Mouse (Mus musculus) forebrain, embryonic 15.5 days (tissue): ENCODE measurements around the gene Sync. TPM values are rescaled to one million over a fixed set of nuclear protein-coding genes. Genes with fewer than 3 reads are reported as not detected.

Experiments
- ATAC-seq: fragments of 200-750 bp; cut with Nextera tagmentation; replicated peaks from 2 replicates; pipeline ENCODE4 v1.8.0; 2017; ENCODE audit warnings: mild to moderate bottlenecking, moderate TSS enrichment, moderate library complexity
- H3K27ac ChIP-seq: fragments of 300-500 bp; sonication (generic); replicated peaks from 2 replicates; pipeline ENCODE4 v1.5.1; 2015; ENCODE audit warnings: mild to moderate bottlenecking, inconsistent platforms
- H3K27me3 ChIP-seq: fragments of 300-500 bp; sonication (generic); 2 replicates; pipeline ENCODE4 v1.6.1; 2015; ENCODE audit warnings: inconsistent platforms
- H3K36me3 ChIP-seq: fragments of 300-500 bp; sonication (generic); 2 replicates; pipeline ENCODE4 v1.6.1; 2015; ENCODE audit warnings: mild to moderate bottlenecking, inconsistent platforms
- H3K4me1 ChIP-seq: fragments of 300-500 bp; sonication (generic); 2 replicates; pipeline ENCODE4 v1.6.1; 2015; ENCODE audit warnings: inconsistent platforms
- H3K4me2 ChIP-seq: fragments of 300-500 bp; sonication (generic); replicated peaks from 2 replicates; pipeline ENCODE4 v1.6.1; 2015; ENCODE audit warnings: mild to moderate bottlenecking, inconsistent platforms
- H3K4me3 ChIP-seq: fragments of 300-500 bp; sonication (generic); 2 replicates; pipeline ENCODE4 v1.5.1; 2015; ENCODE audit warnings: mild to moderate bottlenecking, inconsistent platforms
- H3K9ac ChIP-seq: fragments of 300-500 bp; sonication (generic); replicated peaks from 2 replicates; pipeline ENCODE4 v1.6.1; 2015; ENCODE audit warnings: mild to moderate bottlenecking, inconsistent platforms
- H3K9me3 ChIP-seq: fragments of 300-500 bp; sonication (generic); 2 replicates; pipeline ENCODE4 v1.6.1; 2016; ENCODE audit warnings: inconsistent platforms
- WGBS: fragments of 180-500 bp; shearing (Covaris S2); methylation state at CpG from one replicate; pipeline ENCODE4 v1.1.7; 2015; ENCODE audit warnings: mixed read lengths; 5-methylcytosine and 5-hydroxymethylcytosine counted together
- polyA plus RNA-seq: library from polyadenylated mRNA; unstranded; fragments of >200 nt; fragmentation: Nextera tagmentation; extraction: Ambion mirVana; gene quantifications from 2 replicates; pipeline ENCODE4 v1.2.1, GENCODE M21; 2015

Sync gene
- polyA plus RNA-seq, 1 experiment from 2014 or later, result 0.36 TPM

DNA sequence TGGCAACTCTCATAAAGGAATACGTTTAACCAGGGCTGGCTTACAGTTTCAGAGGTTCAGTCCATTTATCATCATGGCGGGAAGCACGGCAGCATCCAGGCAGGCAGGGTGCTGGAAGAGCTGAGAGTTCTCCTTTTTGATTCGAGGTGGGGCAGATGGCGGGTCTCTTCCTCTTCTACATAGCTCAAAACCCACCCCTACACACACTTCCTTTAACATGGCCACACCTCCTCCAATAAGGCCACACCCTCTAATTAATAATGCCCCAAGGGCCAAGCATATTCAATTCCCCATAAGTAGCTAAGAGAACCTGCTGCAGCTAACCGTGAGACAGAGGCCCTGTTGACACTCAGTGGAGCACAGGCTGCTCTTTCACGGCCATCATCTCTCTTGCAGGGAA lies 5.4 kb downstream of the Sync start:
- no peak overlapping the region for H3K4me3 ChIP-seq
- H3K4me2 ChIP-seq, result no peak overlapping the region
- ATAC-seq, result no peak
- 73% methylated on average over 7 of the region's 7 CpGs for WGBS
- no peaks in the 10 kb centered on the region for H3K27me3 ChIP-seq
- H3K36me3 ChIP-seq, result no peaks in the 10 kb centered on the region
- H3K27ac ChIP-seq, result no peak overlapping the region
- H3K9ac ChIP-seq, result no peak overlapping the region
- no peaks in the 10 kb centered on the region for H3K4me1 ChIP-seq
- H3K9me3 ChIP-seq, result no peaks in the 10 kb centered on the region

DNA sequence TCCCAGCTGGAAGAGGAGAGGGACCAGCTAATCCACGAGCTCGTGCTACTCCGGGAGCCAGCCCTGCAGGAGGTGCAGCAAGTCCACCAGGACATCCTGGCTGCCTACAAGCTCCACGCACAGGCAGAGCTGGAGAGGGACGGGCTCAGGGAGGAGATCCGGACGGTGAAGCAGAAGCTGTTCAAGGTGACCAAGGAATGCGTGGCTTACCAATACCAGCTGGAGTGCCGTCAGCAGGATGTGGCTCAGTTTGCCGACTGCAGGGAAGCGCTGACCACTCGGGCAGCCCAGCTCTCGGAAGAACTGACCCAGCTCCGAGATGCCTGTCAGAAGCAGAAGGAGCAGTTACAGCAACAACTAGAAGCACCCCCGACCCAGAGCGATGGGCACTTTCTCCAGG lies 6.3 kb downstream of the Sync start:
- no peaks in the 10 kb centered on the region for H3K36me3 ChIP-seq
- H3K4me2 ChIP-seq, result no peak overlapping the region
- H3K9ac ChIP-seq, result no peak overlapping the region
- no peak for ATAC-seq
- WGBS, result 44% methylated on average over 16 of the region's 16 CpGs
- H3K27me3 ChIP-seq, result no peaks in the 10 kb centered on the region
- no peaks in the 10 kb centered on the region for H3K9me3 ChIP-seq
- H3K4me3 ChIP-seq, result no peak overlapping the region
- no peak overlapping the region for H3K27ac ChIP-seq
- H3K4me1 ChIP-seq, result peaks cover 5% of the 10 kb centered on the region

DNA sequence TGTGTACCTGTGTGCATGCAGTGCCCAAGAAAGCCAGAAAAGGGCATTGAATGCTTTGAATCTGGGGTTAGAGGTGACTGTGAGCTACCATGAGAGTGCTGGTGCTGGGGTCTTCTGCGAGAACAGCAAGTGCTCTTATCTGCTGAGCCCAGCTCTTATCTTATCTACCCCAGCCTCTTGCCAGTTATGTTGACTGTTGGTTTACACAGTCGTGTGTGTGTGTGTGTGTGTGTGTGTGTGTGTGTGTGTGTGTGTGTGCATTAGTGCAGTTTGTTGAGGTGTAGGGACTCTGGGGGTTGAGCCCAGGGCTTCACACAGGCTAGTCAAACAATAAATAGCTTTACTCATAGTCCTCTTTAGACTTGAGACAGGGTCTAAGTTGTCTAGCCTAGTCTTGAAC lies 7.8 kb downstream of the Sync start:
- H3K4me1 ChIP-seq, result peaks cover 10% of the 10 kb centered on the region
- no peaks in the 10 kb centered on the region for H3K9me3 ChIP-seq
- no peak for ATAC-seq
- H3K36me3 ChIP-seq, result no peaks in the 10 kb centered on the region
- no peak overlapping the region for H3K4me3 ChIP-seq
- 99% methylated on average over 2 of the region's 2 CpGs for WGBS
- no peak overlapping the region for H3K27ac ChIP-seq
- H3K9ac ChIP-seq, result no peak overlapping the region
- no peaks in the 10 kb centered on the region for H3K27me3 ChIP-seq
- H3K4me2 ChIP-seq, result no peak overlapping the region

DNA sequence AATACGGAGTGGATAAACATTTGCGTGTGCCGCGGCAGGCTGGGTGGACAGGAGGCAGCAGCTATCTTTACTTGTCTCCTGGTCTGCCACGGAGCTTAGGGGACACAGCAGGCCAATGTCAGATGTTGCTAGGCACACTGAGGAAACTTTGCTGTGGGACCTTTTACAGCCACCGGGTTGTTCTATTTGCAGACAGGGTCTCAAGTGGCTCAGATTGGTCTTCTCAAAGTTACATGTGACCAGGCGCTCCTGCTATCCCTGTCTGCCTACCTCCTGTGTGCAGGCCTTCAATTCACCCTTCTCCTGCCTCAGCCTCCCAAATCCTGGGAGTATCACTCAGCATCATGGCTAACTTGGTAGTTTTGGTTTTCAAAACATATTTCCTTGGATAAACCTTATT lies 8.6 kb downstream of the Sync start:
- WGBS, result 91% methylated on average over 7 of the region's 7 CpGs
- H3K4me1 ChIP-seq, result peaks cover 10% of the 10 kb centered on the region
- no peaks in the 10 kb centered on the region for H3K9me3 ChIP-seq
- H3K9ac ChIP-seq, result no peak overlapping the region
- H3K4me3 ChIP-seq, result no peak overlapping the region
- H3K36me3 ChIP-seq, result no peaks in the 10 kb centered on the region
- no peak overlapping the region for H3K27ac ChIP-seq
- no peak overlapping the region for H3K4me2 ChIP-seq
- no peaks in the 10 kb centered on the region for H3K27me3 ChIP-seq
- ATAC-seq, result no peak

DNA sequence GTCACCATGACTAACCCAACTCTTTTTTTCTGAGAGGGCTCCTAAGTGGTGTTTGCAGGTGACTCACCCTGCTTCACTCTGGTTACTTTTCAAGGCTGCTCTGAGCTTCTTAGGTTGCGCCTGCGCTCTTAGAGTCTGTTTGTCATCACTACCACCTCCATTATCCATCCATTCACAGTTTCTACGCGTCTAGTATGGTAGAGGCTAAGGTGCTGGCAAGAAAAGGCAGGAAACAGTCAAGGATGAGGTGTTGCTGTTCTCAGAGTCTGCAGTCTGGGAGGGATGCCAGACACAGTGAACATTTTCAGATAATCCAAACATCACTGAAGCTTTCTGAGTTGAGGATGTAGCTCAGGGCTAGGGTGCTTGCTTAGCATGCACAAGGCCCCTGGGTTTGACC lies 10.3 kb downstream of the Sync start:
- Histone ChIP-seq H3K4me1 (peaks cover 10% of the 10 kb centered on the region), H3K27me3 (no peaks in the 10 kb centered on the region), H3K9ac (no peak overlapping the region), H3K9me3 (no peaks in the 10 kb centered on the region), H3K4me2 (no peak overlapping the region), H3K4me3 (no peak overlapping the region), H3K27ac (no peak overlapping the region), H3K36me3 (no peaks in the 10 kb centered on the region)
- ATAC-seq, result no peak
- 87% methylated on average over 4 of the region's 4 CpGs for WGBS

DNA sequence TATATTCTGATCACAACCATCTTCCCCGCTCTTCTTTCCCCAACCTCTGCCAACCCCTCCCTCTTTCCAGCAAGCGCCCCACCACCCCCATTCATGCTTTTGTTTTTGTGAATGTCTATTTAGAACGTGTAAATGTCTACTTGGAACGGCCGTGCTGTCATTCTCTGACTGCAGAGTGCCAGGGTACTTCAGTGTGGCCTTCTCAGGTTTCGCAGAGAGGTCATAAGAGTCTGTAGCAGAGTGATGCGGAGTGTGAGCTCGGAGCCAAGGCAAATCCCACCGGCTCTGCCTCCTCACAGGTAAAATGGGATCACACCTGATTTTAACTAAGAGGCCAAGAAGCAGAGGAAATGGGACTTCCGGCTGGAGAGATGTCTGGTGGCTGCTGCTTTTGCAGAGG lies 11.7 kb downstream of the Sync start:
- H3K4me2 ChIP-seq, result no peak overlapping the region
- peaks cover 10% of the 10 kb centered on the region for H3K4me1 ChIP-seq
- H3K9ac ChIP-seq, result no peak overlapping the region
- no peaks in the 10 kb centered on the region for H3K27me3 ChIP-seq
- no peak for ATAC-seq
- 33% methylated on average over 10 of the region's 10 CpGs for WGBS
- H3K4me3 ChIP-seq, result no peak overlapping the region
- no peaks in the 10 kb centered on the region for H3K9me3 ChIP-seq
- no peak overlapping the region for H3K27ac ChIP-seq
- H3K36me3 ChIP-seq, result no peaks in the 10 kb centered on the region

DNA sequence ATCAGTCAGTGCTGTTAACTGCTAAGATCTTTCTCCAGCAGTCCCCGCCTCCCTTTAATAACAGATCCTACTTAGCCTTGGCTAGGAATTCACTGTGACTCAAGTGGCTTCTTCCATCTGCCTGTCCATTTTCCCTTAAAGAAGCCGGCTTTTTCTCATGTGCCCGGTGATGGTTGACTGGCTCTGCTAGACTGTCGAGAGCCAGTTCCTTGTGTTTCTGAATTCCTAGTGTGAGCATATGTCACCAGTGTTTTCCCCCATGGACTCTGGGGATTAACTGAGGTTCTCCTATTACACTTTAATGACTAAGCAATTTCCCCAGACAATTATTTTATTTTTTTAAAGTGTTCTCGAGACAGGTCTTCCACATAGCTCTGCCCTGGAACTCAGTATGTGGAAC lies 16.0 kb downstream of the Sync start:
- Histone ChIP-seq H3K9me3 (no peaks in the 10 kb centered on the region), H3K27ac (no peak overlapping the region), H3K27me3 (no peaks in the 10 kb centered on the region), H3K36me3 (peaks cover 24% of the 10 kb centered on the region), H3K4me3 (no peak overlapping the region), H3K4me2 (no peak overlapping the region), H3K4me1 (peaks cover 8% of the 10 kb centered on the region), H3K9ac (no peak overlapping the region)
- no peak for ATAC-seq
- WGBS, result 77% methylated on average over 5 of the region's 5 CpGs

DNA sequence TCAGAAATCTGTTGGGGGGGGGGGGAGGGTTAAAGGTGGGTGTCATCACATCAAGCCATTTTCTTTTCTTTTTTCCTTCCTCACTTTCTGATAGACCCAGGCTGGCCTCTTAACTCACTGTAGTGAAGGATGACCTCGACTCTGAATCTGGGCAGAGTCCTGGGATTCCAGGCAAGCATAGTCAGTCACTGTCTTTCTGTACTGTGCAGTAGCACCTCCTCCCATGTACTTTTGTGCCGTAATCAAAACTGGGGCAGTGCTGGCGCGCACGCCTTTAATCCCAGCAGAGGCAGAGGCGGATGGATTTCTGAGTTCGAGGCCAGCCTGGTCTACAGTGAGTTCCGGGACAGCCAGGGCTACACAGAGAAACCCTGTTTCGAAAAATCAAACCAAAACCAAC lies 16.4 kb downstream of the Sync start:
- 92% methylated on average over 9 of the region's 9 CpGs for WGBS
- peaks cover 28% of the 10 kb centered on the region for H3K36me3 ChIP-seq
- no peak overlapping the region for H3K27ac ChIP-seq
- H3K4me1 ChIP-seq, result peaks cover 4% of the 10 kb centered on the region; the same call in 1 of the 2 replicates
- H3K27me3 ChIP-seq, result no peaks in the 10 kb centered on the region
- no peak overlapping the region for H3K9ac ChIP-seq
- no peak overlapping the region for H3K4me3 ChIP-seq
- no peak for ATAC-seq
- no peaks in the 10 kb centered on the region for H3K9me3 ChIP-seq
- no peak overlapping the region for H3K4me2 ChIP-seq

DNA sequence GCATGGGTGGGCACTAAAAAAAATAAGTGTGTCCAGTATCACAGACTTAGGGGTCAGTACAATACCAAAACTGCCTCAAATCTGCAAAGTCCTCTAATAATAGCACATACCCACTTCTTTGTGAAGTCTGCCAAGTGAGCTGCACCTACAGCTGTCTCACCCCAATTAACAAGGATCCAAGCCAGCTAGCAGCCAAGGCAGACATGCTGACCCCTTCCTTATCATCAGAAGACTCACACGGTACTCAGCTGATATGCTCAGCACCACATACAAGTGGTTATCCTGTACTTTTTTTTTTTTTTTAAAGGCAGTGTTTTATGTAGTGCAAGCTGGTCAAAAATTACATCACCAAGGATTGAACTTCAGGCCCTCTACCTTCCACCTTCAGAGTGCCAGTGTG lies 16.9 kb downstream of the Sync start:
- Histone ChIP-seq H3K9me3 (no peaks in the 10 kb centered on the region), H3K27ac (no peak overlapping the region), H3K36me3 (peaks cover 33% of the 10 kb centered on the region), H3K4me2 (no peak overlapping the region), H3K4me1 (no peaks in the 10 kb centered on the region), H3K9ac (no peak overlapping the region), H3K27me3 (no peaks in the 10 kb centered on the region), H3K4me3 (no peak overlapping the region)
- ATAC-seq, result no peak
- WGBS, result 63% methylated on average over 1 of the region's 1 CpGs

DNA sequence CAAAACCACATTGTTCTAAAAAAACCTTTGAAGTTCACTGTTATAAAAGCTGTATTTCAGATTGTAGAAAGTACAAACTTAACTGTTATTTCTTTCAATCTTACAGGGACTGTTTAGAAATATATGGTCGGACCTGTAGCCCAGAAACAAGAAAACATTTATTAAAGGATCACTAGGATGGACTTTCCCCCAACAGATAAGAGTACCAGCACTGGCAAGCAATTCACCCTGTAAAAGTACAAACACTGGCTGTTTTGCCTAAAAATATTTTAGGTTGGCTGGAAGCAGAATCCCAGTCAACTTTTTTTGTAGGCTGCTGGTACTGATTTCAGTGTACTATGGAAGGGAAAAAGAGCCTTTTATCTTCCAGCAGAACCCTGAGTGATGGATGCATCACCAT lies 20.5 kb downstream of the Sync start:
- H3K36me3 ChIP-seq, result peaks cover 60% of the 10 kb centered on the region
- ATAC-seq, result no peak

DNA sequence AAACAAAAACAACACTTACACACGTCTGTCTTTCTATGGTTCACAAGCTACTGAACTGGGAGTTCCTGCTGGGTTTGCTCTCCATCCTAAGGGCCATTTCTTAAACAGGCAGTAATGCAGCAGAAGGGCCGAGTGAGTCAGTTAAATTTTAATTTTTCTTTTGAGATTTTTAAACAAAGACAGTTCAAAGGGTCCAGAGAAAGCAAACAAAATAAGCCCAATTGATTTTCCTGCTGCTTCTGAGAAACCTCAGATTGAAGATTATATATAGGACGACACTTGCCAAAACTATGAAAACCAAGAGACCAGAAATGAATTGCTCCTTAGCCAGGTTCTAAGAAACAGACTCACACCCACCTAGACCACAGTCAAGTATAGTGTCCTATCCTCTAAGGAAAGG lies 26.5 kb downstream of the Sync start:
- Histone ChIP-seq H3K9me3 (no peaks in the 10 kb centered on the region), H3K4me3 (no peak overlapping the region), H3K27ac (no peak overlapping the region), H3K4me2 (no peak overlapping the region), H3K36me3 (peaks cover 87% of the 10 kb centered on the region), H3K9ac (no peak overlapping the region), H3K27me3 (no peaks in the 10 kb centered on the region), H3K4me1 (no peaks in the 10 kb centered on the region)
- 79% methylated on average over 3 of the region's 3 CpGs for WGBS
- no peak for ATAC-seq

More for the DNA sequence above, 20.5 kb downstream of the Sync start:
- H3K4me3 ChIP-seq, result no peak overlapping the region
- 98% methylated on average over 1 of the region's 1 CpGs for WGBS
- no peak overlapping the region for H3K4me2 ChIP-seq
- H3K27ac ChIP-seq, result no peak overlapping the region
- no peaks in the 10 kb centered on the region for H3K4me1 ChIP-seq
- no peaks in the 10 kb centered on the region for H3K9me3 ChIP-seq
- H3K27me3 ChIP-seq, result no peaks in the 10 kb centered on the region
- H3K9ac ChIP-seq, result no peak overlapping the region

DNA sequence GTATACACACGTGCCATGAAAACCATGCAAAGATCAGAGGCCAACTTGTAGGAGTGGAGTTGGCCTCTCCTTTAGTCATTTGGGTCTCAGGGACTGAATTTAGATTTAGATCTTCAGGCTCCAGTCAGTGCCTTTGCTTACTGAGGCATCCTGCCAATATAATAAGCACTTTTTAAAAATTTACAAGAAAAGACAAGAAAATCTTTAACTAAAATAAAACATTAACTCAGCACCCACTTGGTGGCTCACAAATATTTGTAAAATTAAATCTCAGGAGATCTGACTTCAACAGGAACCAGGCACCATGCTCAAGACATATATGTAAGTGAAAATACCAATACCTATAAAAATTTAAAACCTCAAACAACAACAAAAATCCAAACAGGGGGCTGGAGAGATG lies 33.5 kb downstream of the Sync start:
- no peaks in the 10 kb centered on the region for H3K27me3 ChIP-seq
- 95% methylated on average over 1 of the region's 1 CpGs for WGBS
- H3K4me3 ChIP-seq, result no peak overlapping the region
- H3K4me2 ChIP-seq, result no peak overlapping the region
- ATAC-seq, result no peak
- H3K9ac ChIP-seq, result no peak overlapping the region
- no peak overlapping the region for H3K27ac ChIP-seq
- H3K36me3 ChIP-seq, result peaks cover 66% of the 10 kb centered on the region
- no peaks in the 10 kb centered on the region for H3K9me3 ChIP-seq
- no peaks in the 10 kb centered on the region; the same call in 1 of the 2 replicates for H3K4me1 ChIP-seq

DNA sequence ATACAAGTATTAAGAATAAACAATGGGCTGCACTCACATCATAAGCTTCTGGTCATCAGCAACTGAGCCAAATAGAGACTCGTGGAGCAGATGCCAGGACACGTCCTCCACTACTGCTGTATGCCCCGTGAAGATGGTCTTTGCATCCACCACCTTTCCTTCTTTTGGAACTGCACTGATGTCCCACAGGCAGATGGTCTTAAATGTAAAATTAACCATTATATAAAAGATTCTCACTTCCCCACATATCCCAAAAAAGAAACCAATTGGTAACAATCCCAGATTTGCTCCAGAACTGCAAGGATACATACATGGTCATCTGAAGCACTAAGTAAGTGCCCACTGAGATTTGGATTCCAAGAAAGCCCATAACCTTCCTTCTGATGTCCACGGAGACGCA lies 34.6 kb downstream of the Sync start:
- Histone ChIP-seq H3K27ac (no peak overlapping the region), H3K4me1 (no peaks in the 10 kb centered on the region; the same call in 1 of the 2 replicates), H3K4me3 (no peak overlapping the region), H3K9me3 (no peaks in the 10 kb centered on the region), H3K9ac (no peak overlapping the region), H3K4me2 (no peak overlapping the region), H3K36me3 (peaks cover 63% of the 10 kb centered on the region), H3K27me3 (no peaks in the 10 kb centered on the region)
- no peak for ATAC-seq
- 95% methylated on average over 5 of the region's 5 CpGs for WGBS
